Mouse (Mus musculus) intestine, embryonic 14.5 days (tissue): ENCODE measurements around the gene A630076J17Rik. TPM values are rescaled to one million over a fixed set of nuclear protein-coding genes. Genes with fewer than 3 reads are reported as not detected.

ENCODE experiments used
- ATAC-seq: fragments of 200-750 bp; cut with Nextera tagmentation; replicated peaks from 2 replicates; pipeline ENCODE4 v1.8.0; 2017; ENCODE audit warnings: low read depth, moderate number of reproducible peaks, moderate TSS enrichment, moderate library complexity; ENCODE audit not compliant: low FRiP score, low TSS enrichment
- DNase-seq: peaks from one replicate; pipeline ENCODE4 v3.0.0-alpha.2; 2018; ENCODE audit warnings: low spot score
- H3K27ac ChIP-seq: fragments of 300-500 bp; sonication (generic); 2 replicates; pipeline ENCODE4 v1.5.1; 2014; ENCODE audit warnings: low read depth, mild to moderate bottlenecking, control low read depth
- H3K27me3 ChIP-seq: fragments of 300-500 bp; sonication (generic); replicated peaks from 2 replicates; pipeline ENCODE4 v1.6.1; 2014; ENCODE audit warnings: low read length, control low read depth; ENCODE audit not compliant: control insufficient read depth, insufficient read depth
- H3K36me3 ChIP-seq: fragments of 300-500 bp; sonication (generic); 2 replicates; pipeline ENCODE4 v1.6.1; 2014; ENCODE audit warnings: low read length, control low read depth; ENCODE audit not compliant: control insufficient read depth, insufficient read depth
- H3K4me1 ChIP-seq: fragments of 300-500 bp; sonication (generic); replicated peaks from 2 replicates; pipeline ENCODE4 v1.6.1; 2014; ENCODE audit warnings: low read length, control low read depth, mixed read lengths; ENCODE audit not compliant: control insufficient read depth, insufficient read depth
- H3K4me2 ChIP-seq: fragments of 300-500 bp; sonication (generic); 2 replicates; pipeline ENCODE4 v1.6.1; 2014; ENCODE audit warnings: low read length
- H3K4me3 ChIP-seq: fragments of 300-500 bp; sonication (generic); 2 replicates; pipeline ENCODE4 v1.5.1; 2014; ENCODE audit warnings: low read depth, low read length, control low read depth, mixed read lengths
- H3K9ac ChIP-seq: fragments of 300-500 bp; sonication (generic); 2 replicates; pipeline ENCODE4 v1.6.1; 2014; ENCODE audit warnings: mild to moderate bottlenecking, low read length
- H3K9me3 ChIP-seq: fragments of 300-500 bp; sonication (generic); 2 replicates; pipeline ENCODE4 v1.6.1; 2016; ENCODE audit warnings: low read length, control low read depth; ENCODE audit not compliant: control insufficient read depth
- WGBS: fragments of 180-500 bp; shearing (Covaris S2); extraction: QIAGEN DNeasy Blood & Tissue Kit; methylation state at CpG from one replicate; pipeline ENCODE4 v1.1.7; 2014; 5-methylcytosine and 5-hydroxymethylcytosine counted together
- polyA plus RNA-seq: library from polyadenylated mRNA; unstranded; fragments of >200 nt; fragmentation: Nextera tagmentation; extraction: Ambion mirVana; gene quantifications from 2 replicates; pipeline ENCODE4 v1.2.1, GENCODE M21; 2014

The A630076J17Rik gene
- polyA plus RNA-seq, 1 experiment from 2014 or later: not detected

DNA sequence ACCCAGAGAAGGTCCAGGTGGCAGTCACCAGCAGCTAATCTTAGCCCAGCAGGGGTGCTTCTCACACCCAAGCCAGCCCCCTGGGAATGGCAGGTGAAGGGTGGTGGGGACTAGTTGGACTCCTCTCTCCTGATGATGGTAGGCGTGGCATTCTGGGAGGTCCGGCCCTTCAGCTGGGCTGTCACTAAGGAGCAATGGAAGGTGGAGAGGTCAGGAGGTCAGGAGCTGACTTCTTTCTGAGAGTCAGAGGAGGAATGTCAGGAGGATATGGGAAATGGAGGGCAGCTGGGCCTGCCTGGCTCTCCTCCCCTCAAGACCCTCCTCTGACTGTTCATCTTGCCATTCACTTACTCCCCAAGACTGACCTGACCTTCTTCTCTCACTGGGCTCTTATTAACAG lies 7.6 kb downstream of the A630076J17Rik start:
- Histone ChIP-seq H3K4me3 (no peak overlapping the region), H3K9me3 (no peaks in the 10 kb centered on the region), H3K4me2 (no peak overlapping the region), H3K4me1 (no peaks in the 10 kb centered on the region), H3K36me3 (no peaks in the 10 kb centered on the region), H3K27ac (no peak overlapping the region), H3K9ac (no peak overlapping the region), H3K27me3 (no peaks in the 10 kb centered on the region)
- ATAC-seq (no peak), DNase-seq (no peak)
- 43% methylated on average over 2 of the region's 2 CpGs for WGBS

DNA sequence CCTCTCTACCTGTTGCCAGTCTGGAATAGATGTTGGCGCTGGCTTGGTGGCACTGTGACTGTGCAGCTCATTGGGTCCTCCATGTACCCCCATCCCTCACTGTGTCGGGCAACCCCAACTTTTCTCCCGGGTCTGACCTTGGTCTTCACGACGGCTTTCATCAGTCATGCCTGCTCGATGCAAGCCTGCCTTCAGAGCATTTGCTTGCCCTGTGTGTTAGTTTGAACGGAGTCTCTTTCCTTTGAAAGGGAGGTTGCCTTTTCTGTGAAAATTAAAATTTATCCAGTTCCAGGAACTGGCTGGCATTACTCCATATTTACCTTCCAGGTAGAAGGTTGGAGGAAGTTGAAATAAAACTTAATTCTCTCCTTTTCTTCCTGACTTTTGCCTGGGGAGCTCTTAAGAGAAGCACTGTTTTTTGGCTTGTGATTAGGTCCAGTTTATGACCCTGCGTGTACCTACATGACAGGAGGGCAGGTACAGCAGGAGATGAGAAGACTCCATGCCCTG lies 8.1 kb downstream of the A630076J17Rik start:
- no peaks in the 10 kb centered on the region for H3K27me3 ChIP-seq
- H3K4me1 ChIP-seq: no peaks in the 10 kb centered on the region
- no peak overlapping the region for H3K9ac ChIP-seq
- H3K36me3 ChIP-seq: no peaks in the 10 kb centered on the region
- H3K27ac ChIP-seq: no peak overlapping the region
- ATAC-seq: no peak
- no peak overlapping the region for H3K4me2 ChIP-seq
- H3K4me3 ChIP-seq: no peak overlapping the region
- no peaks in the 10 kb centered on the region for H3K9me3 ChIP-seq
- no peak for DNase-seq
- 78% methylated on average over 8 of the region's 8 CpGs for WGBS

DNA sequence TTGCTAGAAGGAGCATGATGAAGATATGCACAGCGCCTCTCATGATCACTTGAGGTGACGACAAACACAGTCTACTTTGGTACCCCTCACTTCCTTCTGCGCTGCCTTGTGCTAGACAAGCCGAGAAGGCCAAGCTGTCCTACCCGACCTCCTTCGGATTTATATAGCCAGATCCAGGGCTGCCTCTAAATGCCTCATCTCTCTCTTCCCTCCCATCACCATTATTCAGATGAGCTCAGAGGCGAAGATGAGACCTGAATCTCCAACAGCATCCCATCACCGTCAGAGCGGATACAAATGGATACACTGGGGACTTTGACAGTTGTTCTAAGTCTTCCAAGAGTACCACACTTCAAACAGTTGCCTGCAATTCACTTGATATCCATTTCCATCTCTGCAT lies 9.2 kb downstream of the A630076J17Rik start, which contains the start of gene Prok1:
Gene Prok1, minus strand, starts transcription at position 101 of the 400 bp plus-strand sequence.
- Histone ChIP-seq H3K4me3 (no peak within 1 kb of the TSS), H3K9me3 (no peaks in the 10 kb centered on the region), H3K27me3 (no peaks in the 10 kb centered on the region), H3K36me3 (no peaks in the 10 kb centered on the region), H3K9ac (no peak within 1 kb of the TSS), H3K27ac (no peak within 1 kb of the TSS), H3K4me2 (no peak within 1 kb of the TSS), H3K4me1 (no peaks in the 10 kb centered on the region)
- no peak for DNase-seq
- WGBS: 91% methylated on average over 9 of the region's 9 CpGs
- ATAC-seq: no peak

DNA sequence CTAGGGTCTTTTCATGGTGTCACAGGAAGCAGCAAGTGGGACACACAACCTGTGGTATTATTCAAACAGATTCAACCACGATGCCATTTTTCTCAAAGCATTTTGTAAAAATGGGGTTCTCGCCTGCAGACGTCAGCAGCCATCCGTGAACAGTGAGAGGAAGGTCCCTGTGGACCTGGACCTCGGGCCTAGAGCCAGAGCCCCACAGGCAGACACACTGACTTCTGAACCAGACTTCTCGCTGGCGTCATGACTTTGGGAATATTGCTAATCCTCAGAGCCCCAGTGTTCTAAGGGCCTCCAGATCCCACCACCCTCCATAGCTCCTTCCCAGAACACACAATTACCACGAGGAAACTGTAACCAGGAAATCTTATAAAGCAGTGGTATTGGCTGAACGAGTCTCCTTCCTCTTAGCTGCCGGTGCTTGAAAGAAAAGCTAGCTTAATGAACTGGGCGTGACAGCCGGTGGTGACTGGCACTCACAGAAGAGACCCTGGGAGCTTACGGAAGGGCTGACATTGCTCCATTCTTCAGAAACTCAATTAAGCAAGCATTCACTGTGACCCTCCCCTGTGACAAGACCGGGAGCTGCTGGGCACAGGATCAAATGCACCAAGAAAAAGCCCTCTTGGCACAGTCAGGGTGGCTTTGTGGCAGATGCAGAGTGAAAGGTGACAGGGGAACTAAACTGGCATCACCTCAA lies 11.1 kb downstream of the A630076J17Rik start:
- WGBS: 65% methylated on average over 14 of the region's 14 CpGs
- H3K4me2 ChIP-seq: no peak overlapping the region
- no peak overlapping the region for H3K9ac ChIP-seq
- H3K9me3 ChIP-seq: no peaks in the 10 kb centered on the region
- no peaks in the 10 kb centered on the region for H3K36me3 ChIP-seq
- H3K27ac ChIP-seq: no peak overlapping the region
- H3K27me3 ChIP-seq: no peaks in the 10 kb centered on the region
- no peak overlapping the region for H3K4me3 ChIP-seq
- no peaks in the 10 kb centered on the region for H3K4me1 ChIP-seq
- DNase-seq: no peak
- ATAC-seq: no peak

DNA sequence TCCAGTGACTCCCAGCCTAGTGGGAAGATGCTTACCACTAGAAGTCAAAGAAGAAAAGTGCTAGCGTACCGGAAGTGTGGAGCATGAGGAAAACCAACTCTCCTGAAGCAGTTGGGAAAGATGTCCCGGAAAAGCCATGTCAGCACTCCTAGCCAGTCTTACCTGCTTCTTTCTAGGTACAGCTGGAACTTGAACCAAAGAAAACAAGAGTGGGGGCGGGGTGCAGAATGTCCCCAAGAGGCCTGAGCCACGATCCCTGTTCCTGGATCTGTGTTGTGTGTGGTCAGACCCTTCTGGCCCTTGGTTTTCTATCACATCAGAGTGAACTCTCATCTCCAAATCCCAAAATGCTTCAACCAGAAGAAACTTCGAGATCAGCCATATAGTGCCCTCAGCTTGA lies 16.5 kb downstream of the A630076J17Rik start:
- H3K4me2 ChIP-seq: no peak overlapping the region
- no peak for ATAC-seq
- 83% methylated on average over 6 of the region's 6 CpGs for WGBS
- no peak overlapping the region for H3K27ac ChIP-seq
- no peaks in the 10 kb centered on the region for H3K36me3 ChIP-seq
- H3K4me1 ChIP-seq: no peaks in the 10 kb centered on the region
- no peak overlapping the region for H3K9ac ChIP-seq
- H3K9me3 ChIP-seq: no peaks in the 10 kb centered on the region
- no peaks in the 10 kb centered on the region for H3K27me3 ChIP-seq
- H3K4me3 ChIP-seq: no peak overlapping the region
- DNase-seq: no peak

DNA sequence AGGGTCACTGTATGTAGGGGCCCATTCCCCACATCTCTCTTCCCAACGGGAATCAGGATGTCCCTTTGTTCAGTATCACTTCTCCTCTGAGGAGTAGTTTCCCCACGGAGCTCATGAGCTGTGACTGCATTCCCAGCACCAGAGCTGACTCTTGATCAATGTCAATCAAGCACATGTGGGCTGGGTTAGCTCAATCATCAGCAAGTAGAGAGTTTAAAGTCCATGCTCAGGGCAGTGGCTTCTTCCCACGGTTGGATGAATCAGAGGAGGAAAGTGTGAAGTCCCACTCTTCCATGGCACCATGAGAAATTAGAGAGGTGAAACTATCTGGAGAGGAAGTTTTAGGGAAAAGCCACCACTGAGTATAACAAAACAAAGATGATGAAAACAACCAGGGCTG lies 18.6 kb downstream of the A630076J17Rik start:
- no peak overlapping the region for H3K9ac ChIP-seq
- no peak for ATAC-seq
- no peaks in the 10 kb centered on the region for H3K36me3 ChIP-seq
- H3K4me2 ChIP-seq: no peak overlapping the region
- no peak for DNase-seq
- H3K27ac ChIP-seq: no peak overlapping the region
- no peaks in the 10 kb centered on the region for H3K27me3 ChIP-seq
- no peaks in the 10 kb centered on the region for H3K4me1 ChIP-seq
- no peaks in the 10 kb centered on the region for H3K9me3 ChIP-seq
- H3K4me3 ChIP-seq: no peak overlapping the region
- 64% methylated on average over 3 of the region's 3 CpGs for WGBS

DNA sequence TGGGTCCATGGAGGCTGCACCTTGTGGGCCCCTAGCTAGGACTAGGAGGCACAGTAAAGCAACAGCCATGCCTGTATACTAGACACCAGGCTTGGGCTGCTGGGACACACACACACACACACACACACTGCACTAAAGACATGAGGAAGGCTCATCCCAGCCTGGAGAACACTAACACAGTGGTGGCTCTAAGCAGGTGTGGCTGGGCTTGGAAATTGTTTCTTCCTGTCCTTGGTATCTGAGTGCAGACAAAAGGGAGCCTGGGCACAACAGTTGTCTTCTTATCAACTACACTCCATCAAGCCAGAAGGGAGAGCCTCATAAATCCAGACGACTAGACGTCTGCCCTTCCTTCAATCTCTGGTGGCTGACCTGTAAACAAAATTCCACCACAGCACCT lies 19.9 kb downstream of the A630076J17Rik start:
- Histone ChIP-seq H3K4me2 (no peak overlapping the region), H3K4me3 (no peak overlapping the region), H3K36me3 (no peaks in the 10 kb centered on the region), H3K9ac (no peak overlapping the region), H3K9me3 (no peaks in the 10 kb centered on the region), H3K27ac (no peak overlapping the region), H3K27me3 (no peaks in the 10 kb centered on the region), H3K4me1 (no peaks in the 10 kb centered on the region; the same call in 1 of the 2 replicates)
- WGBS: 15% methylated on average over 2 of the region's 2 CpGs
- no peak for DNase-seq
- no peak for ATAC-seq

GRCm38 (mm10) chr3:107252035-107252434 lies 21.6 kb downstream of the A630076J17Rik start:
- H3K27ac ChIP-seq: no peak overlapping the region
- WGBS: 61% methylated on average over 4 of the region's 4 CpGs
- no peak for DNase-seq

DNA sequence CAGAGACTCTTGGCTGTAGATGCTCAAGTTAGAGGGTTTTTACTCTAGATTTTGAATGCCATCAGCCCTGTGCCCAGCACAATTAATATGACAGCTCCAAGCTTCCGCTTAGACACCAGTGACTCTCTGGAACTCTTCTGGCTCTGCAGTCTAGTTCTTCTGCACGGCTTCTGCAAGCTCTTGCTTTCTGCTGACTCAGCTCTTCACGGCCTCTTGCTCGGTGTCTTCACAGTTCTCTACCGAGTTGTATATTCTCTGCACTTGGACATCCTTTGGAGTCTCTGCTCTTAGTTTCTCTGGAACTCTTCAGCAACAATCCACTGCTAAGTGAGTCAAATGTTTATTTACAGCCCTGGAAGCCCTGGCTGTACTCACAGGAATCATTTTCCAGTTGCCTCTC lies 23.5 kb downstream of the A630076J17Rik start:
- no peaks in the 10 kb centered on the region for H3K9me3 ChIP-seq
- no peak overlapping the region for H3K4me2 ChIP-seq
- no peaks in the 10 kb centered on the region; the same call in 1 of the 2 replicates for H3K4me1 ChIP-seq
- H3K27me3 ChIP-seq: no peaks in the 10 kb centered on the region
- 36% methylated on average over 5 of the region's 5 CpGs for WGBS
- no peak overlapping the region for H3K9ac ChIP-seq
- H3K4me3 ChIP-seq: no peak overlapping the region
- ATAC-seq (no peak), DNase-seq (no peak)
- H3K27ac ChIP-seq: no peak overlapping the region
- H3K36me3 ChIP-seq: no peaks in the 10 kb centered on the region

More at GRCm38 (mm10) chr3:107252035-107252434, 21.6 kb downstream of the A630076J17Rik start:
- H3K4me3 ChIP-seq: no peak overlapping the region
- no peaks in the 10 kb centered on the region; the same call in 1 of the 2 replicates for H3K4me1 ChIP-seq
- ATAC-seq: no peak
- H3K9me3 ChIP-seq: no peaks in the 10 kb centered on the region
- no peak overlapping the region for H3K4me2 ChIP-seq
- H3K36me3 ChIP-seq: no peaks in the 10 kb centered on the region
- H3K27me3 ChIP-seq: no peaks in the 10 kb centered on the region
- H3K9ac ChIP-seq: no peak overlapping the region
